Mouse (Mus musculus) ES-E14 (cell line): ENCODE data around the gene Gm10644. TPM values are rescaled to one million over a fixed set of nuclear protein-coding genes. Genes with fewer than 3 reads are reported as not detected.

Source experiments
- DNase-seq: peaks from one replicate; pipeline ENCODE4 v3.0.0-alpha.2; 2013; ENCODE audit warnings: low read depth, low spot score
- H3K27ac ChIP-seq: 2 replicates; pipeline ENCODE4 v1.5.1; 2012; ENCODE audit warnings: low read depth, mild to moderate bottlenecking, low read length, moderate library complexity, mixed read lengths; ENCODE audit not compliant: poor library complexity, insufficient read depth, severe bottlenecking
- H3K36me3 ChIP-seq: 2 replicates; pipeline ENCODE4 v1.6.1; 2012; ENCODE audit warnings: mild to moderate bottlenecking, low read length, moderate library complexity, mixed read lengths; ENCODE audit not compliant: control insufficient read depth, poor library complexity, insufficient read depth, severe bottlenecking
- H3K4me1 ChIP-seq, 2 experiments: fragments of 150-350 bp in 1 of 2; sonication (generic) in 1 of 2; 2 replicates each; pipeline ENCODE4 v1.6.1; 2012; ENCODE audit warnings: low read length in 2 of 2, mild to moderate bottlenecking in 1 of 2, mixed read lengths in 1 of 2; ENCODE audit not compliant: control insufficient read depth in 2 of 2, insufficient read depth in 2 of 2, poor library complexity in 1 of 2
- H3K4me3 ChIP-seq, 2 experiments: fragments of 150-350 bp in 1 of 2; sonication (generic) in 1 of 2; 2 replicates each; pipeline ENCODE4 v1.5.1; 2012; ENCODE audit warnings: low read length in 2 of 2, low read depth in 1 of 2, mild to moderate bottlenecking in 1 of 2, mixed read lengths in 1 of 2; ENCODE audit not compliant: insufficient read depth in 1 of 2, poor library complexity in 1 of 2, severe bottlenecking in 1 of 2
- H3K9ac ChIP-seq: 2 replicates; pipeline ENCODE4 v1.6.1; 2012; ENCODE audit warnings: low read depth, mild to moderate bottlenecking, low read length, mixed read lengths; ENCODE audit not compliant: poor library complexity, insufficient read depth, severe bottlenecking
- H3K9me3 ChIP-seq: fragments of 150-350 bp; sonication (generic); 2 replicates; pipeline ENCODE4 v1.6.1; 2012; ENCODE audit warnings: low read depth, mild to moderate bottlenecking, low read length; ENCODE audit not compliant: control insufficient read depth, insufficient read depth
- CHD2 ChIP-seq: IDR thresholded peaks from 2 replicates; pipeline ENCODE4 v1.6.1; 2014; ENCODE audit warnings: mild to moderate bottlenecking, low read depth, low read length, inconsistent platforms
- HCFC1 ChIP-seq: IDR thresholded peaks from 2 replicates; pipeline ENCODE4 v1.6.1; 2012; ENCODE audit warnings: low read length, inconsistent platforms, borderline replicate concordance; ENCODE audit not compliant: insufficient read depth
- MAFK ChIP-seq: IDR thresholded peaks from 2 replicates; pipeline ENCODE4 v1.6.1; 2014; ENCODE audit warnings: mild to moderate bottlenecking, low read depth, low read length, inconsistent platforms; ENCODE audit not compliant: insufficient read depth
- ZC3H11A ChIP-seq: IDR thresholded peaks from 2 replicates; pipeline ENCODE4 v1.6.1; 2012; ENCODE audit warnings: low read depth, mild to moderate bottlenecking, inconsistent platforms, low read length, borderline replicate concordance
- ZNF384 ChIP-seq: IDR thresholded peaks from 2 replicates; pipeline ENCODE4 v1.6.1; 2012; ENCODE audit warnings: low read depth, low read length, inconsistent platforms
- in situ Hi-C, 2 experiments: fragments of 600-800 bp; cut with MboI; formaldehyde crosslinking; loops; one replicate each; pipeline ENCODE4 v1.15.1; 2025; ENCODE audit warnings: low sequenced_read_pairs in 2 of 2, inconsistent platforms in 1 of 2; ENCODE audit not compliant: unreplicated experiment in 2 of 2
- total RNA-seq: library from RNA; depleted of rRNA; stranded (reverse); fragments of 300-350 nt; gene quantifications from 2 replicates; pipeline ENCODE4 v1.2.3, GENCODE M21; 2012

Gm10644 gene
- total RNA-seq, 1 experiment: 1.8 TPM

GRCm38 (mm10) chr8:83899363-83900252, 55.4 kb downstream of the Gm10644 start, which contains the start of gene Adgrl1:
Gene Adgrl1, plus strand, starts transcription at chr8:83900105.
- H3K36me3 ChIP-seq: no peaks in the 10 kb centered on the region; the same call in 1 of the 2 replicates
- TF ChIP-seq MAFK (no peak), ZNF384 (peak; percentile 18; the same call in 1 of the 2 replicates)
- no peaks in the 10 kb centered on the region for H3K9me3 ChIP-seq
- H3K4me3 ChIP-seq: peak within 1 kb of the TSS; percentile 80 to 92
- in situ Hi-C loops: loop anchor here (5.0 to 10.0 kb wide), 2 partner anchors 115 to 122 kb away; no protein-coding TSS in a partner anchor
- peak within 1 kb of the TSS; percentile 79 for H3K27ac ChIP-seq
- H3K9ac ChIP-seq: peak within 1 kb of the TSS; percentile 81
- peaks cover 7 to 18% of the 10 kb centered on the region in 2 experiments; a peak in 3 of 4 replicates for H3K4me1 ChIP-seq
- DNase-seq: peak; percentile 79

- H3K27ac ChIP-seq: no peak overlapping the region
- peak overlapping the region; percentile 45; the same call in 1 of the 2 replicates for H3K9ac ChIP-seq
- H3K4me3 ChIP-seq: peak overlapping the region; percentile 80 to 92
- TF ChIP-seq ZNF384: peak; percentile 94
- no peak for TF ChIP-seq MAFK
- TF ChIP-seq HCFC1: no peak
- TF ChIP-seq ZC3H11A: no peak
- TF ChIP-seq CHD2: no peak
- in situ Hi-C loops: loop anchor here (5.0 to 10.0 kb wide), 2 partner anchors 114 to 122 kb away; no protein-coding TSS in a partner anchor
- DNase-seq: no peak
- H3K4me1 ChIP-seq: peaks cover 6 to 16% of the 10 kb centered on the region in 2 experiments; a peak in 3 of 4 replicates
- H3K9me3 ChIP-seq: no peaks in the 10 kb centered on the region
- no peaks in the 10 kb centered on the region; the same call in 1 of the 2 replicates for H3K36me3 ChIP-seq
Measured at GRCm38 (mm10) chr8:83898985-83899362, 56.0 kb downstream of the Gm10644 start.

GRCm38 (mm10) chr8:83898456-83898855, 56.5 kb downstream of the Gm10644 start:
- H3K4me1 ChIP-seq: peaks cover 4 to 13% of the 10 kb centered on the region in 2 experiments; a peak in 3 of 4 replicates
- H3K27ac ChIP-seq: no peak overlapping the region
- in situ Hi-C loops: loop anchor here (5.0 to 10.0 kb wide), 2 partner anchors 114 to 121 kb away; no protein-coding TSS in a partner anchor
- H3K9ac ChIP-seq: peak overlapping the region; percentile 45; the same call in 1 of the 2 replicates
- no peak for DNase-seq
- no peaks in the 10 kb centered on the region for H3K9me3 ChIP-seq
- TF ChIP-seq ZNF384: peak; percentile 31
- 0 out of 2 replicates have a peak, but pooled peaks have one; percentile 19 for TF ChIP-seq CHD2
- no peak for TF ChIP-seq MAFK
- no peaks in the 10 kb centered on the region for H3K36me3 ChIP-seq
- peak overlapping the region in 1 of 2 experiments; percentile 92; a peak in 3 of 4 replicates for H3K4me3 ChIP-seq

- no peak for TF ChIP-seq CHD2
- TF ChIP-seq ZNF384: no peak
- TF ChIP-seq ZC3H11A: no peak
- no peak for TF ChIP-seq MAFK
- TF ChIP-seq HCFC1: no peak
Measured at GRCm38 (mm10) chr8:83897211-83897610, 57.8 kb downstream of the Gm10644 start.

More at GRCm38 (mm10) chr8:83897211-83897610, 57.8 kb downstream of the Gm10644 start:
- in situ Hi-C loops: loop anchor here (5.0 to 10.0 kb wide), 2 partner anchors 112 to 120 kb away; no protein-coding TSS in a partner anchor
- Histone ChIP-seq H3K27ac (no peak overlapping the region), H3K4me1 (peaks cover 2 to 15% of the 10 kb centered on the region in 2 experiments; a peak in 2 of 4 replicates), H3K9me3 (no peaks in the 10 kb centered on the region), H3K4me3 (peak overlapping the region; percentile 10 to 51; a peak in 3 of 4 replicates), H3K36me3 (no peaks in the 10 kb centered on the region), H3K9ac (no peak overlapping the region)
- DNase-seq: peak; percentile 57
